Mouse (Mus musculus) embryo, embryonic 11 days (tissue): ENCODE measurements around the gene Selenoh.
A peak's percentile ranks its signal among the peaks of the same experiment; 100 is the strongest.
"Not testable (repeated sequence)": the region's sequence is repeated elsewhere in the genome, so short reads cannot be mapped to it uniquely, and the experiment has no call there.

ENCODE experiments used
- DNase-seq: peaks from one replicate; pipeline ENCODE4 v3.0.0-alpha.2; 2015

The Selenoh gene

DNA sequence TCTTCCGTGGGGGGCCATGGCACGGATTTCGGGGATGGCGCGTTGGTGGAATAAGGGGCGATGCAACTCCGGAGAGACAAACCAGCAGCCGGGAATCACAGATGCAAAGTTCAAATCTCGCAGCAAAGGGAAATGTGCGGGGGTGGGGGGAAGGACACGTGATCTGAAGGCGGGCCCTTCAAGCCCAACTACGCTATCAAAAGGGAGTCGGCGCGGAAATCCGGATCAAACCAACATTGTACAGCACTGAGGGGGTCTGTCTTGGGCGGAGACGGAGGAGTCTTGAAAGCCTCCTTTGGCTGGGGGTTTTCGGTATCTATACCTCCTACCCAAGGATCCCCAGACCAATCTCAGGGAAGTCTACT, at the start of gene Selenoh:
Gene Selenoh, minus strand, starts transcription at position 202 of the 365 bp plus-strand sequence.
- DNase-seq, result peak; percentile 97

DNA sequence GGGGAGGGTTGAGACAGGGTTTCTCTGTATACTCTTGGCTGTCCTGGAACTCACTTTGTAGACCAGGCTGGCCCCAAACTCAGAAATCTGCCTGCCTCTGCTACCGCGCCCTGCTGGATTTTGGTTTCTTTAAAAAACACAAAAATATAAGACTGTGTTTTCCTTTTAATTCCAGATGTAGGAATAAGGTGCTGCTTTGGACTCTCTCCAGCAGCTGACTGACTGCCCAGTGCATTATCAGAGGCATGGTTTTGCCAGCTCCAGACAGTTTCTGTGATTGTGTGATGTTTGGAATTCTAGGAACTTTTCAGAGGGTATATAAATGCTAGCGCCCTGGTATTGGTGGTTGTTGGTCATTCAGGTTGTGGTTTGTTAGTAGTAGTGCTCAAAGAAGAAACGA, 46.8 kb upstream of the Selenoh start:
- no peak for DNase-seq

- DNase-seq, result no peak
Measured at GRCm38 (mm10) chr2:84716423-84717355, 46.1 kb upstream of the Selenoh start.

- DNase-seq, result peak; percentile 92
Measured at GRCm38 (mm10) chr2:84715562-84716361, 45.2 kb upstream of the Selenoh start.

- DNase-seq, result peak; percentile 100
Measured at GRCm38 (mm10) chr2:84714811-84715561, 44.4 kb upstream of the Selenoh start, which contains the start of gene Zdhhc5. Zdhhc5 (minus strand) TSS chr2:84715180.

DNA sequence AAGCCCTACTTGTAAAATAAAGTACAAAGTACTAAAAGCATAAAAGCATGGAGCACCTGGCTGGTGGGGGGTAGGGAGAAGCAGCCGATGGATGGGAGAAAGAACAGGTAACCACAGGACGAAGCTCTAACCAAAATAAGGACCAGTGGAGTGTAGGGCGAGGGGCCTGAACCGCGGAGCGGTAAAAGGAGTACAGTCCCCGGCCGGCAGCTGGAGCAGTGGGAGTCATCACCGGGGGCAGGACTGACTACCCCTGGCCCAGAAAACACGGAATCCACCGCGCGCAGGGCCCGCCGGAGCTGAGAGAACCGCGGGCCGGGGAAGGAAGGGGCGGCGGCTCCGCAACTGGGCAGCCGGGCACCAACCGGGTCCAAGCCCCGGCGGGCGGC, 43.8 kb upstream of the Selenoh start:
- no peak for DNase-seq

GRCm38 (mm10) chr2:84711898-84712297, 41.3 kb upstream of the Selenoh start:
- no peak for DNase-seq

DNA sequence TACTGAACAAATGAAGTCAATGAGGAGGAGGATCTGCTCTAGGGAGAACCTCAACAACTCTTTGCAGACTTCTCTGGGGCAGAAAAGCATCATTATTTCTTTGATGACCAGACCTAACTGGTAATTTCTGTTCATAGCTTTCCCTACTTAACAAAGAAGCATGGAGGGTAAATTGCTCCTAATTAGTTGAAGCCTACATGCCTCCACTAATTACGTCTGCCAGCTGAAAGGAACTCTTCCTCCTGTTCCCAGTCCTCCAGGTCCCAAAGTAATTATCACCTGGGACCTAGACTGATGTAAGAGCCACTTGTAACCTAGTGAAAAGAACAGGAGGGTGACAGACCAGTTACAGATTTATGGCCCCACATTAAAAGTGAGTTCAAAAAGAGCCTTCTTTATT, 37.0 kb upstream of the Selenoh start:
- DNase-seq, result no peak

DNA sequence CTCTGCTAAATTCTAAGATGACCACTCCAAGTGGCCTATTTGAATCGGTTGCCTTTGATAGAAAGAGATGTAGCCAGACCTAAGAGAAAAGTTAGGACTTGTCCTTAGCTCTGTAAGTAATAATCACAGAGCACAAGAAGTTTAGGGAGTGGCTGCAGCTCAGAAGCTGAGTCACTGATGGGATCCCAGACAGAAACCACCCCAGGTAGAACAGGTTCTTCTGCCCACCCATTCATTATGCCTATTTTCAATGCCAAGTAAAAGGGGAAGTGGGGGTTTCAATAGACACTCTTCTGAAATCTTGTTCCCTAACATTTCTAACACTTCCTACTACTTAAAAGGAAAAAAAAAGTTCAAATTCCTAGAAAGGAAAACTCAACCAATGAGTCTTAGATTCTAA, 34.7 kb upstream of the Selenoh start:
- no peak for DNase-seq

- DNase-seq, result no peak
Measured at GRCm38 (mm10) chr2:84704329-84704728, 33.8 kb upstream of the Selenoh start.

GRCm38 (mm10) chr2:84703497-84703896, 32.9 kb upstream of the Selenoh start:
- DNase-seq, result no peak

DNA sequence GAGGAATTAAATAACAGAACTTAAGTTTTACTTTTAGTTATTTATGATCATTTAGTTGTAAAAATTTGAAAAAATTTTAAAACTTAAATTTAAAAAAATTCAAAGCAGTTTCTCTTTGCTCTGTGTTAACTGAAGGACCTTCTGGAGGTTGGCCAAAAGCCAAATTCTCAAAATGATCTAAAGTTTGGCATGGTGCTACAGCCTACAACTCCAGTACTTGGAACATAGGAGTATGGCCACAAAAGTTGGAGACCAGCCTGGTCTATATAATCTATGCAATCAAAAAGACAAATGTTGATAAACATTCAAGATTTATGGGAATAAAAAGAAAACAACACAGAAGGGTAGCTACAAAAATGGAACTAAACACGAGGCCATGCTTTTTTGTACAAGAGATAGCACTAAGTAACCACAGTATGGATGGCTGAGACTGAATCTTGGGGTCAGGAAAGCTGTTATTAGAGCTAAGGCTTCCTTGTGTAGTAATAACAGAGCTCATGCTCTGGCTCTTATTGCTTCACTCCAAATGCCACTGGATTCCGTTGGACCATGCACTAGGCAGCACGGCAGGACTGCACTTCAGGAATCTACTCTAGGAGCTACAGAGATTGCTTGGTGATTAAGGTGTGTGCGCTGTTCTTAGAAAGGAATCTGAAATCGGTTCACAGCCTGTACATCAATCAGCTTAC, 24.6 kb upstream of the Selenoh start:
- no peak for DNase-seq

GRCm38 (mm10) chr2:84690050-84690449, 19.5 kb upstream of the Selenoh start:
- DNase-seq, result no peak

GRCm38 (mm10) chr2:84688080-84688844, 17.7 kb upstream of the Selenoh start:
- no peak for DNase-seq

DNA sequence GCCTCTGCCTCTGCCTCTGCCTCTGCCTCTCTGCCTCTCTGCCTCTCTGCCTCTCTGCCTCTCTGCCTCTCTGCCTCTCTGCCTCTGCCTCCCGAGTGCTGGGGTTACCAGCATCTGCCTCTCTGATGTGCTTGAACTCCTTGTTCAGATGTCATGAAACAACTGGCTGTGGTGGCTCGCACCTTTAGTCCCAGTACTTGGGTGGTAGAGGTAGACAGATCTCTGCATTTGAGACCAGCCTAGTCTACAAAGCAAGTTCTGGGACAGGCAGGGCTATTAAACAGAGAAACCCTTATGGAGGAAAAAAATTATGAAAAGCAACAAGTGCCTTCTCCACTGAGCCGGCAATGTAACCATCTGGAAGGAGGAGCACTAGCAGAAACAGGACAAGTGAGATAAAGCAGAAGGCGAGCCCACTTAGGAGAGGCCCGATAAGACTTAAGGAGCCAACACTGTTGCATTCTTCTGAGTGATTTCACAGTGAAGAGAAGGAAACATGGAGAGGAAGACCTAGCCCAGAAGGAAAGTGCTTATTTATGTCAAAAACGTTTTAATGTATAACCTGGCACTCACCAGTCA, 12.1 kb upstream of the Selenoh start:
- no peak for DNase-seq

GRCm38 (mm10) chr2:84679016-84679415, 8.4 kb upstream of the Selenoh start, which contains the start of gene Tmx2:
Tmx2 (minus strand) TSS chr2:84679140.
- DNase-seq, result no peak

GRCm38 (mm10) chr2:84677968-84678880, 7.7 kb upstream of the Selenoh start, which contains the start of the genes Gm28635 and Med19:
Gm28635 (minus strand) TSS chr2:84678041.
Med19 (plus strand) TSS chr2:84678402.
- DNase-seq, result peak; percentile 99

DNA sequence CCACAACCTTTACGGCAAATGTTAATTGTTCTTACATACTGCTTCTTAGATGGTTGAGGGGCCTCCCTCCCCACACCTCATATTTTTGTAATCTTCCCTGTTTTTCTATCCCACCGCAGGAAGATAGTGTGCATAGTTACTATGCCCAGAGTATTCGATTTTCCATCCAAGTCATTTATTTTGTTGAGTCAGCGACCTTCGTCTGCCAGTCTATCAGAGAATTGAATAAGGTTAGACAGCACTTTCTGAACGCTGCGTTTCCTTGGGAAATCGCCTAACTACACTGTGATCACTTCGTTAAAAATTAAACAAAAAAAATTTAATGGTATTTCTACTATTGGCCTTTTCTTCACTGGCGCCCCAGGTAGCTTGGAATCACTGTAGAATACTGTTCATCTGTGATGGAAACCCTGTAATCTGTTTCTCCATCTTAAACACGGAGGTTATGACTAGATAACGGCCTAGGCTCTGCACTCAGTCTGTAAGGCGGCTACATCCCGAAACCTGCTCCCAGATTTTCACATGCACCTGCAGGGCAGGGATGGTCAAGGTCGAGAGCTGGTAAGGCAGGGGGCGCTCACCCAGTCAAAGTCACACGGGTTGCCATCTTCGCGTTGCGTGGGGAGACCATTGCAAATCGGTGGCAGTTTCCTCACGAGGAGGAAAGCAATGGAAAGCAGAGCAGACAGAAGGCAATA, 6.8 kb upstream of the Selenoh start:
- peak; percentile 56 for DNase-seq

- not testable (repeated sequence) for DNase-seq
Measured at GRCm38 (mm10) chr2:84671535-84671934, 965 bp upstream of the Selenoh start.
